Mouse (Mus musculus): ENCODE results near the gene Ucp2.

Gene Ucp2

GRCm38 (mm10) chr7:100493117-100493483 lies at the start of gene Ucp2:
Ucp2 (plus strand) TSS chr7:100493337.
- peak; percentile 91 for DNase-seq (ENCODE audit: low read depth, low spot score)

GRCm38 (mm10) chr7:100443728-100444127 lies 49.4 kb upstream of the Ucp2 start:
- DNase-seq (ENCODE audit: low read depth, low spot score), result no peak

- DNase-seq (ENCODE audit: low read depth, low spot score), result no peak
Observed at GRCm38 (mm10) chr7:100446271-100446670, 46.9 kb upstream of the Ucp2 start.

- peak; percentile 21 for DNase-seq (ENCODE audit: low read depth, low spot score)
Observed at GRCm38 (mm10) chr7:100448530-100448929, 44.6 kb upstream of the Ucp2 start.

- DNase-seq (ENCODE audit: low read depth, low spot score), result no peak
Observed at GRCm38 (mm10) chr7:100448985-100449384, 44.2 kb upstream of the Ucp2 start.

- no peak for DNase-seq (ENCODE audit: low read depth, low spot score)
Observed at GRCm38 (mm10) chr7:100458153-100458552, 35.0 kb upstream of the Ucp2 start.

DNA sequence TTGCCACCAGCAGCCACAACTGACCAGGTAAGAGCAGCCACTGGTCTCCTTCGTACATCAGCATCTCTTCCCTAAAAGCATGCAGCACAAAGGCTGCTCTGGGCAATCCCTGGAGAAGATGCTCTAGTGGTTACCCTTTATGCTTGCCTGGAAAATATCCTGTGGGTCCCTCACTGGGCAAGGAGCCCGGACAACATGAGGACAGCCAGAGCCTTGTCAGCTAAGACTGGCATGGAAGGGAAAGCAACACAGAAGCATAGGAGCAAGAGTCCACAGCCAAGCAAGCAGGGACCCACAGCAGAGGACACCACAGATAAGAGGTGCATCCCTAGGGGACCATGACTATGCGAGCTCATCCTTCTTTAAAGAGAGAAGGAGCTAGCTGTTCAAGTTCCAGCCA lies 33.3 kb upstream of the Ucp2 start:
- no peak for DNase-seq (ENCODE audit: low read depth, low spot score)

GRCm38 (mm10) chr7:100461621-100462151 lies 31.5 kb upstream of the Ucp2 start:
- no peak for DNase-seq (ENCODE audit: low read depth, low spot score)

DNA sequence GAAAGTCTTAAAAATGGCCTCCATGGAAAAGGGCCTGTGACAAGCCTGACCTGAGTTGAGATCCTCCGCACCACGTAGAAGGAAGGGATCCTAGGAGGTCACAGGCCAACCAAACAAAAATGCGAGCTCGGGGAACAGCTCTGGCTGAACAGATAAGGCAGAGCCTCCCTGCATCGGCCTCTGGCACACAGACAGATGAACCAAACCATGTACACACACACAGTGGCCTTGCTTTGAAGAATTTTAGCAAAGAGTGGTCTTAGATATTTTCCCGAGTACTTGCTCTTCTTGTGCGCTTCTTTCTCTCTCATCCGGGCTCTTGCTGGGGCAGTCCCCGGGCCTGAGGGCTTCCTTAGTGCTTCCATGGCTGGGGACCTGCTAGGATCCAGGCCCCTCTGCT lies 29.9 kb upstream of the Ucp2 start:
- DNase-seq (ENCODE audit: low read depth, low spot score), result no peak

GRCm38 (mm10) chr7:100463757-100464156 lies 29.4 kb upstream of the Ucp2 start:
- no peak for DNase-seq (ENCODE audit: low read depth, low spot score)

DNA sequence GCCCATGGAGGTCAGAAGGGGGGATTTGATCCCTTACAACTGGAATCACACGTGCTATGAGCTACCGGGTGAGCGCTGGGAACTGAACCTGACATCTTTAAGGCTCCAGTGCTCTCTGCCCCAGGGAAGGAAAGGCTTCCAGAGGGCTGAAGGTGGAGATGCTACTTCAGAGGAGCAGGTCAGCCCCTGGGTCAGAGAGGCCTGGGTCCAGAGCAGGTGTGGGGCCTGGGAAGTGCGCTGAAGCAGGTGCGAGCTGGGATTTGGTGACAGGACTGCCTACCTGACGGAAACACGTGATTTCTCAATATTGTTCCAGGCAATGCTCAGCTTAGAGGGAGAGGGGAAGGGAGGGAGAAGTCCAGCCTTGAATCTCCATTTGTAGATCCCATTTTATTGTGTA lies 28.9 kb upstream of the Ucp2 start:
- no peak for DNase-seq (ENCODE audit: low read depth, low spot score)

DNA sequence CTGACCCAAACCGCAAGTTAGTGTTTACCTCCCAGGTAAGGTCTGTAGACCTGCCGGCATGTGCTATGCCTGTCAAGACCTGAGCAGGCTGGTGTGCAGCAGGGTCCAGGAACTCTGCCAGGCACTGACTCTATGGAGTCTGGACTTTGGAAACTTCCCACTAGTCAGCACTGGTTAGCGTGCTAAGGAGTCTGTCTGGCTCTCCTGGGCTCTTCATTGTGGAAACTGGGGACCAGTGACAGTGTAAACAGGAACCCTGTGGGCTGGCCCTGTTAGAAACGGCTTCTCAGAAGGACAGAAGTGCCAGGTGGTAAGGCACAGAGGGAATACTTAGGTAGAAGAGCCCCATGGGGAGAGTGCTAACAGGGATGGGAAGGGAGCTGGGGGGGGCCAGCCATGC lies 27.9 kb upstream of the Ucp2 start:
- DNase-seq (ENCODE audit: low read depth, low spot score), result no peak

GRCm38 (mm10) chr7:100465656-100466309 lies 27.4 kb upstream of the Ucp2 start:
- DNase-seq (ENCODE audit: low read depth, low spot score), result no peak

DNA sequence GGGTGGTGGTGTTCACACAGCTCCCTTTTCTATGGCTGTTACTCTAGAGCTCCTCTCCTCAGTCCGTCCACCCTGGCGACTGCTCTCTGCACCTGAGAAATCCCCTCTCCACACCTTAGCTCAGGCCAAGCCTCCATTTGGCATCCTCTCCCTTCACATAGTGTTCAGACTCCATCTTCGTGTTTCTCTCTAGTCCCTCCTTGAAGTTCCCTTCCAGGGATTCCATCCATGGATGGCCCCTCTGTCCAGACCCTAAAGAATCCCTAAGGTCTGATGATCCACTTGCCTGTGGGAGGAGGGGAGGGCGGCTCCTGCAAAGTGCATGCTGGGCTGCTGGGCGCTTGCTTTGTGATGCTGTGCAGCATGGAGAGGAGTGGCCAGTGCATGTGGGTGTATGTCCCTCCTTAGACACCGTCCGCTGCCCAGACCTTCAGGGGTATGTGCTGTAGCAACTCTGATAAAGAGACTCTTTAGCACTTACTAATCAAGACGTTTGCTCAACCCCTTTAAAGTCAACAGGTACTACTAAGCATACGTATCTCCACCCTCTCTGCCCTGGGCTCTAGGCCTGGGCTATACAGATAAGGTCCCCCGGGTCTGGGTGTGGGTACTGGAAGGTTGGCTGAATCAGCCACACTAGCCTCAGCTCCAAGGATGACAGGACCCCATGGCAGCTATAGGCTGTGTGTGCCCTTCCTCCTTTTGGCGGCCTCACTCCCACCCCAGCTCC lies 26.2 kb upstream of the Ucp2 start:
- no peak for DNase-seq (ENCODE audit: low read depth, low spot score)

GRCm38 (mm10) chr7:100468761-100469160 lies 24.4 kb upstream of the Ucp2 start:
- DNase-seq (ENCODE audit: low read depth, low spot score), result no peak

DNA sequence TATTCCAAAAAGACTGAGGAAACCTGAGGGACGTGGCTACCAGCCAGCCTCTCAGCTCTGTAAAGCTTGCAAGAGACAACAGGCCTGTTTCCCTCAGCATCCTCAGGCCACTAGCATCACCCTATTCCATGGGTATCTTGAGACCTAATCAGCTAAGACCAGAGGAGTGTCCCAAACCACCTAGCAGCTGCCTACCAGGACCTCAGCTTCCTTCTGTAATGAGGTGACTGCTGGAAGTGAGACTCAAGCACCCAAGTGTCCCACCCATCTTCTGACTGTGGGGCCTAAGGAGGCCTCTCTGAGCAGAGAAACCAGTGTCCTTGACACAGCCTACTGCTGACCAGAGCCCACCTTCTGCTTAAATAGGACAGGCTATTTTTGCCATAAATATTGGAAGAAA lies 23.6 kb upstream of the Ucp2 start:
- no peak for DNase-seq (ENCODE audit: low read depth, low spot score)

- DNase-seq (ENCODE audit: low read depth, low spot score), result no peak
Observed at GRCm38 (mm10) chr7:100470796-100471406, 22.2 kb upstream of the Ucp2 start.

DNA sequence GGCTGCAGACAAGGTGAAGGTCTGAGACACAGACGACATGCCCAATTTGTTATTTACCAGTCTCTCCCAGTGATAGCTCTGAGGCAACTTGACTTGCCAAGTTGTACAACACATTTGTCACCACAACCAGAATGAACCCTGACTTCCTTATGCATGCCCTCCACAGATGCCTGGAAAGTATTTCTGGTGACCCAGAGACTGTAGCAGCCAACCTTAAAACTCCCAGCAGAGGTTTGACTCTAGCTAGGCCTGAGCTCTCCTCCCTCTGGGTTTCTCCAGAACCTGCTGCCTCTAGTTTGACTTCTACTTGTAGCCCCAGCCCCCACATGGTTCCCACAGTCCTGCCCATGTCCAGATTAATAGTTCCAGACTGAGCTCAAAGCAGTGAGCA lies 21.7 kb upstream of the Ucp2 start:
- no peak for DNase-seq (ENCODE audit: low read depth, low spot score)

DNA sequence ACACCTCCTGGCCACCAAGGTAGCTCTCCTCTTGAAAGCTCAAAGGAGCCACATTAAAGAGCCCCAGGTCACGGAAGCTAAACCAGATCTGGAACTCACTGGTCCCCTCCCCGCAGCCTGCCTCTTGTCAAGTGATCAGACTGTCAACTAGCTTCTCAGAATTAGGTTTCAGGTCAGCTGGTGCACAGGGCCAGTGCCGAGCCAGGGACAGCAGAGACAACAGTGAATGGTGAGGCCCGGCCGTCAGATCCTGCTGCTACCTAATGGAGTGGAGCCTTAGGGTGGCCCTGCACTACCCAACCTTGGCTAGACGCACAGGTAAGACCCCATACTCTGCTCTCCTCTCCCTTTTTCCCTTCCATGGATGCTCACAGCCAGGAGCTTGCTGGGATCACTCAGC lies 20.4 kb upstream of the Ucp2 start, which contains the start of gene Ucp3:
Gene Ucp3, plus strand, starts transcription at position 214 of the 400 bp plus-strand sequence.
- no peak for DNase-seq (ENCODE audit: low read depth, low spot score)

- DNase-seq (ENCODE audit: low read depth, low spot score), result no peak
Observed at GRCm38 (mm10) chr7:100473846-100474454, 19.2 kb upstream of the Ucp2 start.

DNA sequence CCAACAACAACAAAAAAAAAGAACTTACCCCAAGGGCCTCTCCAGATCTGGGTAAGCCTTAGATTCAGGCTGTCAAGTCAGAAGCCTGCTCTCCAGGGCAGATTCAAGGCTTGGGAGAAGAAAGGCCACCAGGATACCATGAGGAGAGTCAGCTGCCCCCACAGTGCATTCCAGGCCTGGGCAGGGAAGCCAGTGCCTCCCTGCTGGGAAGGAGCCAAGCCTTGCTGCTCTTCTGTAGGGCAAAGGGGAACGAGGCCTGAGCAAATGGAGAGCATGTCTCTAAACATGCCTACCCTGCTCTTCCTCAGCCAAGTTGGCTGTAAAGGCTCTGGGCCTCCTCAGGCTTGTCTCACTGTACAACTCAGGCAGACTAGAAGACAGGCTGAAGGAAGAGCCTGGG lies 18.5 kb upstream of the Ucp2 start:
- peak; percentile 27 for DNase-seq (ENCODE audit: low read depth, low spot score)

- DNase-seq (ENCODE audit: low read depth, low spot score), result no peak
Observed at GRCm38 (mm10) chr7:100479100-100479822, 13.9 kb upstream of the Ucp2 start.

Measured in ZHBTc4 (cell line).